In genomic region chr9:13932001-13932508, GRCm38 (mm10) we compare ENCODE assay signal across 15 mouse cellular contexts.
DNase-seq lines count a peak whose midpoint lies in the region; ATAC-seq and TF ChIP-seq lines count a peak whose summit lies in the region.
"Had no signal": no experiment of that assay in that cellular context is flagged by ENCODE, and none has a peak within 500 bp of the region (broad histone marks: within the 10 kb centered on the region; RNA-seq: fewer than 3 reads in every experiment).

No protein-coding gene starts in this region.

- peak; percentile 20 for DNase-seq in forebrain, embryonic 14.5 days (ENCODE audit: low spot score)
- no peak for DNase-seq in forebrain, embryonic 10.5 days (ENCODE audit: extremely low spot score, low spot score)
- DNase-seq in limb, embryonic 10.5 days (ENCODE audit: low spot score) = no peak
- peak; percentile 42 for DNase-seq in MEL (ENCODE audit: low read depth, low spot score)
- DNase-seq in layer of hippocampus, adult 9-10 months (ENCODE audit: low spot score) = no peak
- DNase-seq in gastrocnemius, adult 18-20 months (ENCODE audit: low spot score) = no peak
- DNase-seq: gastrocnemius, adult 2 months; heart, postnatal 14 days; kidney, adult 18-20 months; kidney, postnatal 4 days; layer of hippocampus, postnatal 36 days; right cerebral cortex, postnatal 25 days had no signal

- H3K4me3 ChIP-seq in forebrain, embryonic 14.5 days (ENCODE audit: low read depth, low read length) = no peak overlapping the region
- no peak overlapping the region for H3K4me3 ChIP-seq in forebrain, embryonic 10.5 days
- H3K4me3 ChIP-seq in limb, embryonic 13.5 days = no peak overlapping the region
- no peak overlapping the region for H3K4me3 ChIP-seq in limb, embryonic 10.5 days
- no peak overlapping the region for H3K4me3 ChIP-seq in MEL (ENCODE audit: control insufficient read depth in 1 of 2, insufficient read depth in 1 of 2, low read depth in 2 of 2, low read length in 2 of 2)
- H3K4me3 ChIP-seq in embryonic fibroblast, embryonic 13.5 days (ENCODE audit: insufficient read depth, low read length) = no peak overlapping the region
- H3K4me3 ChIP-seq: gastrocnemius, adult 2 months had no signal

- H3K36me3 ChIP-seq in forebrain, embryonic 14.5 days (ENCODE audit: control insufficient read depth, insufficient read depth, low read length) = no peaks in the 10 kb centered on the region
- no peaks in the 10 kb centered on the region for H3K36me3 ChIP-seq in forebrain, embryonic 10.5 days (replicated peaks)
- H3K36me3 ChIP-seq in limb, embryonic 13.5 days = no peaks in the 10 kb centered on the region
- no peaks in the 10 kb centered on the region for H3K36me3 ChIP-seq in limb, embryonic 10.5 days
- peaks cover 0 to 10% of the 10 kb centered on the region in 2 experiments; a peak in 2 of 4 replicates for H3K36me3 ChIP-seq in MEL (ENCODE audit: control insufficient read depth in 1 of 2, insufficient read depth in 2 of 2, low read length in 2 of 2)
- H3K36me3 ChIP-seq: G1E had no signal

- peak; percentile 34; the same call in 1 of the 2 replicates for ATAC-seq in forebrain, embryonic 14.5 days
- peak; percentile 79 for ATAC-seq in limb, embryonic 13.5 days (ENCODE audit: low FRiP score, low read depth)

- no peak for TF ChIP-seq CTCF in MEL (IDR thresholded peaks at IDR 0.05 in 2 of 3, conservative IDR thresholded peaks at IDR 0.05 in 1 of 3; ENCODE audit: control insufficient read depth in 1 of 3, insufficient read depth in 1 of 3, low read depth in 2 of 3, low read length in 3 of 3, poor library complexity in 1 of 3, severe bottlenecking in 1 of 3)
- no peak for TF ChIP-seq CTCF in embryonic fibroblast, embryonic 13.5 days (IDR thresholded peaks at IDR 0.05; ENCODE audit: borderline replicate concordance, insufficient read depth, low read length)

- no peak for TF ChIP-seq EP300 in MEL (IDR thresholded peaks at IDR 0.05; ENCODE audit: low read depth in 1 of 2, low read length in 2 of 2)

- no peaks in the 10 kb centered on the region for H3K4me1 ChIP-seq in forebrain, embryonic 14.5 days (ENCODE audit: control insufficient read depth, insufficient read depth, low read length)
- H3K4me1 ChIP-seq in forebrain, embryonic 10.5 days = no peaks in the 10 kb centered on the region
- H3K4me1 ChIP-seq in limb, embryonic 13.5 days = peaks cover 12% of the 10 kb centered on the region
- no peaks in the 10 kb centered on the region for H3K4me1 ChIP-seq in limb, embryonic 10.5 days
- peaks cover 3 to 6% of the 10 kb centered on the region in 2 experiments; a peak in 2 of 4 replicates for H3K4me1 ChIP-seq in MEL (ENCODE audit: control insufficient read depth in 1 of 2, insufficient read depth in 2 of 2, low read length in 2 of 2)
- peaks cover 3% of the 10 kb centered on the region; the same call in 1 of the 2 replicates for H3K4me1 ChIP-seq in embryonic fibroblast, embryonic 13.5 days (ENCODE audit: control insufficient read depth, insufficient read depth, low read length)

- no peaks in the 10 kb centered on the region for H3K9me3 ChIP-seq in forebrain, embryonic 14.5 days (replicated peaks; ENCODE audit: control insufficient read depth, low read length)
- H3K9me3 ChIP-seq in forebrain, embryonic 10.5 days = no peaks in the 10 kb centered on the region; the same call in 1 of the 2 replicates
- H3K9me3 ChIP-seq in limb, embryonic 13.5 days = peaks cover 7% of the 10 kb centered on the region; the same call in 1 of the 2 replicates
- H3K9me3 ChIP-seq in limb, embryonic 10.5 days (replicated peaks) = no peaks in the 10 kb centered on the region
- no peaks in the 10 kb centered on the region for H3K9me3 ChIP-seq in MEL (replicated peaks; ENCODE audit: insufficient read depth, low read length)
- H3K9me3 ChIP-seq: G1E had no signal

- no peak overlapping the region for H3K4me2 ChIP-seq in forebrain, embryonic 14.5 days (ENCODE audit: low read length)
- no peak overlapping the region for H3K4me2 ChIP-seq in limb, embryonic 13.5 days (replicated peaks)

- TF ChIP-seq POLR2A in MEL (IDR thresholded peaks at IDR 0.05; ENCODE audit: control insufficient read depth in 1 of 2, insufficient read depth in 1 of 2, low read depth in 1 of 2, low read length in 2 of 2, poor library complexity in 1 of 2) = no peak
- TF ChIP-seq POLR2A in embryonic fibroblast, embryonic 13.5 days (IDR thresholded peaks at IDR 0.05; ENCODE audit: low read depth, low read length) = no peak

- no peaks in the 10 kb centered on the region for H3K79me2 ChIP-seq in MEL (ENCODE audit: control insufficient read depth, insufficient read depth, low read length, poor library complexity)

- TF ChIP-seq RAD21 in MEL (IDR thresholded peaks at IDR 0.05; ENCODE audit: low read depth, low read length) = no peak

- H3K9ac ChIP-seq in forebrain, embryonic 14.5 days (ENCODE audit: low read length) = no peak overlapping the region
- H3K9ac ChIP-seq in limb, embryonic 13.5 days = no peak overlapping the region
- no peak overlapping the region for H3K9ac ChIP-seq in MEL (ENCODE audit: control insufficient read depth, low read depth, low read length, poor library complexity, severe bottlenecking)

- WGBS in forebrain, embryonic 14.5 days = 26% methylated on average over 6 of the region's 6 CpGs
- 69% methylated on average over 6 of the region's 6 CpGs for WGBS in forebrain, embryonic 10.5 days
- 21% methylated on average over 6 of the region's 6 CpGs for WGBS in limb, embryonic 13.5 days
- 61% methylated on average over 6 of the region's 6 CpGs for WGBS in limb, embryonic 10.5 days

- no peaks in the 10 kb centered on the region for H3K27me3 ChIP-seq in forebrain, embryonic 14.5 days (replicated peaks; ENCODE audit: control insufficient read depth, insufficient read depth, low read length)
- no peaks in the 10 kb centered on the region for H3K27me3 ChIP-seq in forebrain, embryonic 10.5 days (ENCODE audit: poor library complexity, severe bottlenecking)
- H3K27me3 ChIP-seq in limb, embryonic 13.5 days = no peaks in the 10 kb centered on the region; the same call in 1 of the 2 replicates
- H3K27me3 ChIP-seq in limb, embryonic 10.5 days (ENCODE audit: low read depth, poor library complexity, severe bottlenecking) = no peaks in the 10 kb centered on the region
- H3K27me3 ChIP-seq in MEL (ENCODE audit: control insufficient read depth in 1 of 2, insufficient read depth in 2 of 2, low read length in 2 of 2) = no peaks in the 10 kb centered on the region; a peak in 1 of 4 replicates

- H3K27ac ChIP-seq in forebrain, embryonic 14.5 days (ENCODE audit: low read depth, low read length) = no peak overlapping the region
- H3K27ac ChIP-seq in forebrain, embryonic 10.5 days = no peak overlapping the region
- peak overlapping the region; percentile 44; the same call in 1 of the 2 replicates for H3K27ac ChIP-seq in limb, embryonic 13.5 days
- no peak overlapping the region for H3K27ac ChIP-seq in limb, embryonic 10.5 days
- H3K27ac ChIP-seq in MEL (ENCODE audit: control insufficient read depth, low read depth, low read length) = no peak overlapping the region
- peak overlapping the region; percentile 72 for H3K27ac ChIP-seq in embryonic fibroblast, embryonic 13.5 days (ENCODE audit: insufficient read depth, low read length)
- H3K27ac ChIP-seq: gastrocnemius, adult 2 months had no signal

TF ChIP-seq in MEL, 35 proteins besides CTCF, POLR2A, EP300 and RAD21:
- TF ChIP-seq ZNF384 (IDR thresholded peaks at IDR 0.05; ENCODE audit: low read depth, low read length) (no peak), SMC3 (IDR thresholded peaks at IDR 0.05; ENCODE audit: low read depth, low read length) (no peak), GABPA (IDR thresholded peaks at IDR 0.05; ENCODE audit: low read depth, low read length) (no peak), ZMIZ1 (IDR thresholded peaks at IDR 0.05; ENCODE audit: low read depth, low read length) (no peak), SIN3A (IDR thresholded peaks at IDR 0.05; ENCODE audit: low read length) (no peak), ETS1 (IDR thresholded peaks at IDR 0.05; ENCODE audit: low read depth, low read length) (no peak), JUND (IDR thresholded peaks at IDR 0.05; ENCODE audit: low read depth, low read length) (no peak), POLR2AphosphoS5 (IDR thresholded peaks at IDR 0.05; ENCODE audit: borderline replicate concordance, low read depth, low read length) (no peak), MYC (IDR thresholded peaks at IDR 0.05; ENCODE audit: low read depth, low read length) (no peak), UBTF (IDR thresholded peaks at IDR 0.05; ENCODE audit: borderline replicate concordance, insufficient read depth, low read depth, low read length) (no peak), TBP (IDR thresholded peaks at IDR 0.05; ENCODE audit: low read depth, low read length) (no peak), MYB (IDR thresholded peaks at IDR 0.05; ENCODE audit: low read depth, low read length) (no peak), NRF1 (IDR thresholded peaks at IDR 0.05; ENCODE audit: insufficient read depth, low read depth, low read length, poor library complexity, severe bottlenecking) (no peak), BHLHE40 (IDR thresholded peaks at IDR 0.05; ENCODE audit: borderline replicate concordance, low read depth, low read length) (no peak)

Comparison
In these comparisons a context has a peak if more than half of its experiments do, and no peak if none do; other contexts are left out.
1. DNase-seq: peak in forebrain, embryonic 14.5 days (single experiment) and MEL (single experiment); none in forebrain, embryonic 10.5 days (single experiment), limb, embryonic 10.5 days (single experiment), layer of hippocampus, adult 9-10 months (single experiment) and gastrocnemius, adult 18-20 months (single experiment).
2. H3K27ac ChIP-seq: peak in limb, embryonic 13.5 days (single experiment) and embryonic fibroblast, embryonic 13.5 days (single experiment); none in forebrain, embryonic 14.5 days (single experiment), forebrain, embryonic 10.5 days (single experiment), limb, embryonic 10.5 days (single experiment) and MEL (single experiment).